Mouse (Mus musculus): Measurements from ENCODE around the gene Rbp7. TPM values are rescaled to one million over a fixed set of nuclear protein-coding genes. Genes with fewer than 3 reads are reported as not detected.

The Rbp7 gene
- total and polyA plus RNA-seq, 3 experiments = not detected

- TF ChIP-seq MAX (IDR thresholded peaks at IDR 0.05; ENCODE audit: low read length) = peak; percentile 61; the same call in 1 of the 2 replicates
- no peak; the same call in 1 of the 2 replicates for TF ChIP-seq ETS1 (conservative IDR thresholded peaks at IDR 0.05; ENCODE audit: low read depth, low read length)
- TF ChIP-seq RAD21 (IDR thresholded peaks at IDR 0.05; ENCODE audit: low read depth, low read length) = no peak
- TF ChIP-seq EP300 (IDR thresholded peaks at IDR 0.05; ENCODE audit: low read length) = no peak
- no peak for TF ChIP-seq GABPA (IDR thresholded peaks at IDR 0.05; ENCODE audit: insufficient replicate concordance, low read depth, low read length)
- TF ChIP-seq NRF1 (IDR thresholded peaks at IDR 0.05; ENCODE audit: low read depth, low read length) = 0 out of 2 replicates have a peak, but pooled peaks have one; percentile 5
- no peak for TF ChIP-seq MYC (IDR thresholded peaks at IDR 0.05; ENCODE audit: low read depth, low read length)
- no peak for TF ChIP-seq ZNF384 (IDR thresholded peaks at IDR 0.05; ENCODE audit: low read depth, low read length)
- no peak for TF ChIP-seq CTCF (conservative IDR thresholded peaks at IDR 0.05 in 1 of 2, IDR thresholded peaks at IDR 0.05 in 1 of 2; ENCODE audit: low read depth in 2 of 2, low read length in 2 of 2)
- TF ChIP-seq UBTF (IDR thresholded peaks at IDR 0.05; ENCODE audit: low read depth, low read length) = no peak
- peak; percentile 94 for TF ChIP-seq USF2 (conservative IDR thresholded peaks at IDR 0.05; ENCODE audit: low read depth, low read length)
- TF ChIP-seq PAX5 (IDR thresholded peaks at IDR 0.05; ENCODE audit: low read length) = no peak
- TF ChIP-seq POLR2A (IDR thresholded peaks at IDR 0.05; ENCODE audit: low read depth, low read length) = peak; percentile 74
- TF ChIP-seq SMC3 (IDR thresholded peaks at IDR 0.05; ENCODE audit: low read depth, low read length) = no peak
- no peak for TF ChIP-seq ZKSCAN1 (IDR thresholded peaks at IDR 0.05; ENCODE audit: borderline replicate concordance, low read depth, low read length)
- TF ChIP-seq ZMIZ1 (IDR thresholded peaks at IDR 0.05; ENCODE audit: low read depth, low read length) = no peak
- TF ChIP-seq CHD1 (IDR thresholded peaks at IDR 0.05; ENCODE audit: low read depth, low read length) = no peak
These were observed 28.2 kb downstream of the Rbp7 start, which contains the start of gene Ube4b (continued) for GRCm38 (mm10) chr4:149426325-149427199.

GRCm38 (mm10) chr4:149425801-149426292, 28.9 kb downstream of the Rbp7 start:
- Histone ChIP-seq H3K27ac (ENCODE audit: insufficient read depth, low read depth) (peak overlapping the region; percentile 73), H3K27me3 (replicated peaks) (no peaks in the 10 kb centered on the region), H3K9me3 (replicated peaks; ENCODE audit: low read length) (peaks cover 15% of the 10 kb centered on the region), H3K4me1 (ENCODE audit: control insufficient read depth in 1 of 2, insufficient read depth in 2 of 2) (peaks cover 2 to 5% of the 10 kb centered on the region in 2 experiments; a peak in 3 of 4 replicates), H3K36me3 (replicated peaks in 1 of 2; ENCODE audit: control insufficient read depth in 1 of 2, insufficient read depth in 1 of 2, low read length in 1 of 2) (peaks cover 6 to 18% of the 10 kb centered on the region in 2 experiments), H3K4me2 (ENCODE audit: insufficient read depth, low read depth, poor library complexity, severe bottlenecking) (peak overlapping the region; percentile 65), H3K79me2 (replicated peaks; ENCODE audit: control insufficient read depth, extremely low read depth, insufficient read depth, poor library complexity, severe bottlenecking) (peaks cover 44% of the 10 kb centered on the region), H3K9ac (ENCODE audit: insufficient read depth, low read depth) (peak overlapping the region; percentile 74), H3K4me3 (replicated peaks in 1 of 3; ENCODE audit: low read depth in 2 of 3, low read length in 2 of 3, poor library complexity in 1 of 3) (peak overlapping the region; percentile 83 to 97 (median 91))
- peak; percentile 44 for DNase-seq (ENCODE audit: extremely low read depth)
- TF ChIP-seq POLR2A (IDR thresholded peaks at IDR 0.05; ENCODE audit: low read depth, low read length) (no peak), CHD1 (IDR thresholded peaks at IDR 0.05; ENCODE audit: low read depth, low read length) (0 out of 2 replicates have a peak, but pooled peaks have one; percentile 1), MXI1 (IDR thresholded peaks at IDR 0.05; ENCODE audit: low read depth, low read length) (peak; percentile 25; the same call in 1 of the 2 replicates), MYC (IDR thresholded peaks at IDR 0.05; ENCODE audit: low read depth, low read length) (0 out of 2 replicates have a peak, but pooled peaks have one; percentile 33), SIN3A (IDR thresholded peaks at IDR 0.05; ENCODE audit: low read length) (no peak; the same call in 1 of the 2 replicates)
- in situ Hi-C loops (cut with MboI; ENCODE audit: low pct_ligation_motif_present, low pct_unique_long_range_greater_than_20kb, low sequenced_read_pairs) = no loop called here
- dilution Hi-C loops (cut with MboI; ENCODE audit: extremely low pct_ligation_motif_present, extremely low pct_unique_long_range_greater_than_20kb, low sequenced_read_pairs) = no loop called here

Measured in CH12.LX (cell line).